8 mouse cellular contexts compared by ENCODE assay signal in the genomic region with DNA sequence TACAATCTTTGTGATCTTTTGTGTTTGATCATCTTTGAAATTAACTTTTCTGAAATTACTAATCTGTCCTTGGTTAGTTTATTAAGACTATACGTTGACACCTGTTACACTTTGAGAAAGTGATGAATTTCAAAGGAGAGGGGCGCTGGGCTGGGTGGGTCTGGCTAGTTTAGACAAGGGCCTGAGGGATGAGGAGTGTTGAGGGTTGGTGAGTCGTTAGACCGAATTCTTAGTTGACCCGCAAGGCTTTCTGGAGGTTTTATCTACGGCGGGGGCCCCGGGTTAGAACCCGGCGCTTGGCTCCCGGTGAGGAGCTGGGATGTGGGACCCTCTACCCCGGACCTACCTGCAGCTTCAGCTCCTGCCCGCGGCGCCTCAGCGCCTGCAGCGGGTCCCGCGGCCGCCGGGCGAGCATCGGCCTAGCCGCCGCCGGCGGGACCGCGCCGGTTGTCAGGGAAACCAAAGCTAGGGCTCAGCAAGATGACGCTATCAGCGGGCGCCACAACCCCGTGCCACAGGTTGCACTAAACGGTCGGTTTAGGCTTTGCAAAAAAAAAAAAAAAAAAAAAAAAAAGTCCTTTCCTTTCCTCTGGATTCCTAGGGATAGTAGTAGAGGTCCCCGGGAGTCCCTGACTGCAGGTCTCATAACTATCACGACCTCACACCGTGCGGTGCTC. TPM values are rescaled to one million over a fixed set of nuclear protein-coding genes. Genes with fewer than 3 reads are reported as not detected.
DNase-seq lines count a peak whose midpoint lies in the region; ATAC-seq lines count a peak whose summit lies in the region.

Gene Nphp1 (minus strand): TSS at position 458 of the 677 bp plus-strand sequence.

- no peaks in the 10 kb centered on the region for H3K27me3 ChIP-seq in hindbrain, embryonic 15.5 days

- peak within 1 kb of the TSS; percentile 73 for H3K27ac ChIP-seq in hindbrain, embryonic 15.5 days (replicated peaks)

- H3K36me3 ChIP-seq in hindbrain, embryonic 15.5 days = no peaks in the 10 kb centered on the region

- under 1% methylated on average over 40 of the region's 40 CpGs for WGBS in hindbrain, embryonic 15.5 days

- H3K4me3 ChIP-seq in hindbrain, embryonic 15.5 days = peak within 1 kb of the TSS; percentile 96

- H3K9ac ChIP-seq in hindbrain, embryonic 15.5 days = peak within 1 kb of the TSS; percentile 73

- peak within 1 kb of the TSS; percentile 76 for H3K4me2 ChIP-seq in hindbrain, embryonic 15.5 days

- peaks cover 36% of the 10 kb centered on the region for H3K4me1 ChIP-seq in hindbrain, embryonic 15.5 days (replicated peaks)

- peak; percentile 90 for DNase-seq in R1 (ENCODE audit: low read depth, low spot score)
- DNase-seq in cerebellum, postnatal 25 days = peak; percentile 88 to 91
- peak; percentile 87 to 89 for DNase-seq in frontal cortex, postnatal 36 days (ENCODE audit: low spot score in 2 of 2)
- peak; percentile 61 for DNase-seq in left cerebral cortex, adult 11 months (ENCODE audit: low spot score)
- peak; percentile 90 for DNase-seq in lung, postnatal 4 days
- peak; percentile 68 for DNase-seq in retina, postnatal 7 days (ENCODE audit: low read depth, low spot score)
- peak; percentile 69 for DNase-seq in urinary bladder, adult 2 months (ENCODE audit: low spot score)

- ATAC-seq in hindbrain, embryonic 15.5 days (ENCODE audit: low FRiP score, low read depth) = peak; percentile 82

- H3K9me3 ChIP-seq in hindbrain, embryonic 15.5 days = no peaks in the 10 kb centered on the region

RNA-seq across cellular contexts. Expression of gene Nphp1, which starts in this region (rescaled TPM):
- 14.2 and 16.8 TPM in 2 replicates for polyA plus RNA-seq in hindbrain, embryonic 15.5 days (2015; fragmentation: Nextera tagmentation; extraction: Ambion mirVana)
- 21.5 and 22.6 TPM in 2 replicates for polyA plus RNA-seq in urinary bladder, adult 2 months (2012; rRNA removed)

Comparison
In these comparisons a context has a peak if more than half of its experiments do, and no peak if none do; other contexts are left out.
1. Peak in every context shown above with its lines: DNase-seq, ATAC-seq, H3K4me3 ChIP-seq and H3K27ac ChIP-seq.